Mouse (Mus musculus): ENCODE data around the gene Ttc7b. TPM values are rescaled to one million over a fixed set of nuclear protein-coding genes. Genes with fewer than 3 reads are reported as not detected.

Ttc7b gene
- total RNA-seq, 2 experiments from 2014 or later = 81.8 to 94.3 TPM

DNA sequence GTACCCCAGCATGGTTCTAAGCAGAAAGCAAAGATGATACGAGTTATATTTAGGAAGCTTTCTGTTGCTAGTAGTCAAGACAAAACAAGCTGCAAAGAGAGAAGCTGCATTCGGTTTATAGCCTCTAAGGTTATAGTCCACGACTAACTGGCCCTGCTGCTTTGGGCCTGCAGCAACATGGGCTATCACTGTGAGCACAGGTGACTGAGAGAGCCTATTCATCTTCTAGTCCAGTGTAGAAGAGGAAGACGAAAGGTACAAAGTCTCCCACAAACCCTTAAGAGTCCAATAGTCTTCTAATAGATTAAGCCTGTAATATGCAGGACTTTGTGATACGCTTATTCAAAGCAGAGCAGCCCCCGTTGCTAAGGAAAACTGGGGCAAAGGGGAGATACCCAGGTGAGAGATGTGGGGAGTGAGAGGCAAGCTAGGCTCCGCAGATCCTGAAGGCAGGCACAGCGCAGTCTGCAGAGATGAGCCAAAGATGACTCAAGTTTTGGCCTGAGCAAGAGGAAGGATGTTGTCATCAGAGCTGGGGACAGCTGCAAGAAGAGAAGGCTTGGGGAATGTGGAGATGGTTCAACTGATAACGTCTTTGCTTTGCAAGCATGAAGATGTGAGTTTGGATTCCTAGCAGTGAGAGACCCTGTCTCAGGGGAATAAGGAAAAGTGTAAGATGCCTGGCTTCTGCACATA lies 250.5 kb downstream of the Ttc7b start:
- intact Hi-C loops (cut with DNase I; ENCODE audit: low total_unique reads) = no loop called here
- DNase-seq = no peak

DNA sequence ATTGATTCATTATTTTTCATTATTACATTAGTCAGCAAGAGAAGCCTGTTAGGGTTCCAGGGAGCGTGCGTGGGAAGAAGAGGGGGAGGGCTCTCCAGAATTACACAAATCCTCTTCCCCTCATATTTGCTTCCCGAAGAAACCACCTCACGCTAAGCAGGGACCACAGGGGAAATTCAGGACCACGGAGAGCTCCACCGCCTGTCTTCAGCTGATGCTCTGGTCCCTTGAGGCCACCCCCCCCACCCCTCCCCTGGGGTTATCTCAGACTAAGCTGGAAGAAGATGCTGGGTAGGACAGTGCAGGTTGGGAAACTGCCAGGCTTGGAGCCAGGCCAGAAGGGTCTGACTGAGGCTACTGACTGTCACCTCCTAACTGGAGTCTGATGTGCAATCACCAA lies 252.6 kb downstream of the Ttc7b start:
- intact Hi-C loops (cut with DNase I; ENCODE audit: low total_unique reads) = no loop called here
- peak; percentile 62 for DNase-seq

DNA sequence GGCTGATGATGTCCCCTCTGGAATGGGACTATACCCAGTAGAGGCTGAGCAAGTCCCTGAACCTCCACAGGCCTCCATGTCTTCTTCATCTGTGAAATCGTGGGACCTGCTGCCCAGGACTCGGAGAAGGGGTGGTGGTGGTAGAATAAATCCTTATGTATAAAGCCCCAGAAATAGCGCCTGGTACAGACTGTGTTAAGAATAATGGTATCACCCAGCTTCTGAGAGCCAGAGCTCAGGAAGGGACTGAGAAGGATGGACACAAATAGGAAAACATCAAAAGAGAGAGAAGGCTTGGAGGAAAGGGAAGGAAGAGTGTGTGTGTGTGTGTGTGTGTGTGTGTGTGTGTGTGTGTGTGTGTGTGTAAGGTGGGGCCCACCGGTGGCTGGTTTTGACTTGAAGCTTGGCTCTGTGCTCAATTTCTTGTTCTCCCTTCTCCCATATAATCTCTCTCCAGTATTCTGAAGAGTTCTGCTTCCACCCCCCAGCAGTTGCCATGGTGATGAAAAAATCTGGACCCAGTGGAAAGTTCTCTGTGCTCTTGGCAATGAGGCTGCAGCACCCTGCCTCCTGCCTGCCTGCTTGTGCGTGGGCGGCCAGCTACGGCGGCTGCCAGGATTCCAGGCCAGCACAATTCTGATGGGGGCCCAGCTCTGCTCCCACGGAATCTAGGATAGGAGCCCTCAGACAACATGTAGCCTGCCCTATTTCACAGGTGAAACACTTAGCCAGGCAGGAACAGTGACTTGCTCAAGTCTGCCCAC lies 254.9 kb downstream of the Ttc7b start:
- intact Hi-C loops (cut with DNase I; ENCODE audit: low total_unique reads) = no loop called here
- DNase-seq = no peak

DNA sequence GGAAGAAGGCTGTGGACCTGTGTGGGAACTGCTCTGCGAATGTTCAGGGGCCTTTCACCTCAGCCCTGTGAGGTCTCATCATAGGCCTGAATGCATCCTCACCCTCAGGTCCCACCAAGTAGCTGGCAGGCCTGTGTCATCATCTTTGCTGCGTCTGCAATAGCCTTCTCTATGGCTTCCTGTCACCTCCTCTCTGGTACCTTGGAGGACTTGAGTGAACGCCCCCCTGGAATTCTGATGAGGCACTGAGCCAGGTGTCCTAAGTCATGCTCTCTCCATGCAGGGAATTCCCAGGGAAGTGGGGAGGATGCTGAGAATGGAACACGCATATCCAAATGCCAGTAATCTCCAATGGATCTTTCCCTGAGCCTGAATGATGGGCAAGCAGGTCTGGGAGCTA lies 255.7 kb downstream of the Ttc7b start:
- no peak for DNase-seq
- intact Hi-C loops (cut with DNase I; ENCODE audit: low total_unique reads) = no loop called here

DNA sequence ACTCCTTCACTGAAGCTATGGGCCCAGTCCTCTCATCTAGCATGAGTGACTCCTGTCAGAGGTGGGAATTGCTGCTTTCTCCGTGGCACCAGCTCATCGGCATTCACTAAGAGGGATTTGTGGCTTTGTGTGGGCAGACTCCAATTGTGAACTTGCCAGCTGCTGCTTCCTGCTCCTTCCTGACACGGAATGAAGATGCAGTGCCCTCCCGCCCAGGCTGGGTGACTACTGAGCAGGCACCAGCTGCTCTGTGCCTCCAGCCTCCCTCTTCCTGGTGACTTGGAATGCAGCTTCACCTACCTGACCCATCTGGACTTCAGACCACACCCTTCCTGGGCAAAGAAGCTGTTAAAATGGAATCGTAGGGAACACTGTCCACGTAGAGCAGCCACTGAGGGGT lies 257.8 kb downstream of the Ttc7b start:
- intact Hi-C loops (cut with DNase I; ENCODE audit: low total_unique reads) = no loop called here
- no peak for DNase-seq

DNA sequence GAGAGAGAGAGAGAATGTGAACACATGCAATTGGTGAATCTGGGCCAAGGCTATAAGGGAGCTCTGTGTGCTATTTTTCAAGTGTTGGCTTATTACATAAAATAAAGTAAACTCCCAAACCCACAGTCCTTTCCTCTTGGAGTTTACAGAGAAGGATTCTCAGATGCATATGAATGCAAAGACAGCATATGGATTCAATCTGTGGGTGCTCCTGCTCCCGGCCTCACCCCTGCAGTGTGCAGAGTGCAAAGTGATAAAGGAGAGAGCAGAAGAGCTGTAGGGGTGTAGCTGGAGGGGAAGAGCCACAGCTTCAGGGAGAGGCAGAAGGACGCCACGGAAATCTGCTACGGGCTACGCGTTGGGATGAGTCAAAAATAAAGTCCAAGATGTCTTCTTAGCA lies 258.9 kb downstream of the Ttc7b start:
- no peak for DNase-seq
- intact Hi-C loops (cut with DNase I; ENCODE audit: low total_unique reads) = no loop called here

DNA sequence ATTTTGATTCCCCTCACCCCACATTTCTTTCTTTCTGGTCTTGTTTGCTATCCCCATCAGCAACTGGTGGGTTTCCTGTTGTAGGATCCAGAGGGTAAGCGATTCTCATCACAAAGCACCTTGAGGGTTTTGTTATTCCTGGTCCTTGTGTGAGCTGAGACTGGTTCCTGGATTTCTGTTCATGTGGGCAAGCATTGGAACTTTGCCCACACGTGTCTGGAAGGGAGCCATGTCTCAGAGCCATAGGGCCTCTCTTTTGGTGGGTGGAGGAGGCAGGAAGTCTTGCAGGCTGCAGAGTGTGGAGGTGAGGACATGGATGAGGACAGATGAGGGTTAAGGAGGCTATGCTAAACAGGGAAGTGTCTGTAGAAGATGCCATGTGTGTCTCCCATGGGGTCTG lies 260.5 kb downstream of the Ttc7b start:
- no peak for DNase-seq
- intact Hi-C loops (cut with DNase I; ENCODE audit: low total_unique reads) = no loop called here

DNA sequence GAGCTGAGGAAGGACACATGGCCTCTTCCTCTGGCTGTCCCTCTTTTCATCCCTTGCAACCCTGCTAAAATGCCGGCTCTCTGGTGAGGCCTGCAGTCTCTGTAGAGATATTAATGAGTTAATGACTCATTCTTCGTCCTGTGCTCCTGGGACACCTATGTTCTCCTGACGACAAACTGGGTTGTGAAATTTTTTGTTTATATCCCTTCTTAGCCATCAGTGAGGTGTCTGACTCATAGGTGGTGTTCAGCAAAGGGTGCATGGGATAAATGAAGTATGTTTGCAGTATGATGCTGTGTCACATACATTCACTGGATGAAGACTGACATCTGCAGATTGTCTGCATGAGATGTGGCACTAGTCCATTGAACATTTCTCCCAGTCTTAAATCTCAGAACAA lies 262.8 kb downstream of the Ttc7b start:
- no peak for DNase-seq
- intact Hi-C loops (cut with DNase I; ENCODE audit: low total_unique reads) = no loop called here

DNA sequence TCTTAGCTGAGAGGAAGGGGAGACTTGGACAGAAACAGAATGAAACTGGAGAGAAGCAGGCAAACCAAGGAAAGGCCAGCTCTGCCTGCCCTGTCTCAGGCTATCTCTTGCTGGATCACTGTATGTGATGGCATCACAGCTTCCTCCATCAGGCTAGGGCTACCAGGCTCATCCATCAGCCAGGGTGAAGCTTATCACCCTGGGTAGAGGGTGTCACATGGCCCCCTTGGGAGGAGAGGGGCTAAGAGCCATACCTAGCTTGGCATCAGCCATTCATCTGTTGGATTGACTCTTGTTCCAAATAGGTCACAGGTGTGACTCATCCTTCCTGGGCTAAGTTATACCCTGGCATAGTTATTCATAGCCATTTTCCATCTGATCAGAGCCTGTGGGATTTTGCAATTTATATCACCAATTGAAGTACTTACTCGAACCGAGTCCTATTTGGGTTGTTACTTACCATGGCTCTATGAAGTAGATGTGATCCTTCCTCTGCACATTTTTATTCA lies 265.1 kb downstream of the Ttc7b start:
- no peak for DNase-seq
- intact Hi-C loops (cut with DNase I; ENCODE audit: low total_unique reads) = no loop called here

DNA sequence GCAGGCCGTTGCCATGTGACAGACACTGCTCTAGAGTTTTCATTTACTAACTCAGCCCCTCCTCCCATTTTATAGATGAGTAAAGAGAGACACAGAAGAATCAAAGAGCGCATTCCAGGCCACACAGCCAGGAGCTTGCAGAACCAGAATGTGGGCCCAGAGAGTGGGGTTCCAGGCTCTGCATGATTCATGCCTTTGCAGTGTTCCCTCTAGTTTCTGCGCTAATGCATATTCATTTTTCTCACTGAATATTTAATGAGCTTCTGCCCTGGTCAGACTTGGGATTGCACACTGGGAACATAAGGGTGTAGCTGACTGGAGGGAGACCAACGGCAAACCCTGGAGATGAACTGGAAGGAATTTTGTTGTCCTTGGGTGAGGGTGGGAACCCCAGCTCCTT lies 266.2 kb downstream of the Ttc7b start:
- intact Hi-C loops (cut with DNase I; ENCODE audit: low total_unique reads) = no loop called here
- no peak for DNase-seq

Other genes with a start within 250 kb of the Ttc7b start
- gene Rps6ka5, start 206.2 kb upstream of the Ttc7b start, total RNA-seq (2021) = 10 to 100 TPM in 1 of 2 experiments, 1 to 10 TPM in 1; 7.3 to 13.6 TPM

All from gastrocnemius, postnatal 14 days (tissue).